Comparison of ENCODE assay signal across 15 mouse cellular contexts in the genomic region with DNA sequence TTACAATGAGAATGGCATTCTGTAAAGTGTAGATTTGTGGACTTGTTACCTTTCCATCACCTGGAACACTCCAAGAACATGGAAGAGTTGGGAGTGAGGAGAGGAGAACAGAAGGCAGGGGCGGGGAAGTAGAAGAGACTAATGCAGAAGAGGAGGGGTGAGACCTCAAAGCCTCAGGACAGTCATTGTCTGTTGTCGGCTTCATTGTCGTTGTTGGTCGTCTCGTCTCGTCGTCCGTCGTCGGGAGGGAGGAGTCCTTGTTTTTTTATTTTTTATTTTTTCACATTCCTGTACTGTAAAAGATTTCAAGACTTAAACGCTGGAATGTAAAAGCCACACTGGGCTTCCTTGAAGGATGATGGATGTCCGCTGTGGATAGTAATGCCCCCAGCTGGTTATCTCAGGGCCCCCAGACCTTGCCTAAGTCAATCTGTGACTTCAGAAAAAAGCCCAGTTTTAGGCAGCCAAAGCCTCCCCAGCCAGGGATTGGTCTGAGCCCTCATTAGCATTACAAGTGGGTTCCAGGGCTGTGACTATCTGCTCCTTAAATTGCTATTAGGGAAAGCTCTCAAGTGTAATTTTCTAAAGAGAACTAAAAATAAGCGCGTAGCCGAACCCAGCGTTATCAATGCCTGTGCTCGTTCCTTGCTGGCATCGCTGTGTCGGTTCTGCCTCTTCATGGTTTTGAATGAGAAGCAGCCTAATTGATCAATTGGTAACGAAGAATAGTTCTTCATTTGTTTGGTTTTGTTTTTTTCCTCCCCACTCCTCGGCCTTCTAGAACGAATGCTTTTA. TPM values are rescaled to one million over a fixed set of nuclear protein-coding genes. Genes with fewer than 3 reads are reported as not detected.
DNase-seq lines count a peak whose midpoint lies in the region; ATAC-seq lines count a peak whose summit lies in the region.
"Had no signal": no experiment of that assay in that cellular context is flagged by ENCODE, and none has a peak within 500 bp of the region (broad histone marks: within the 10 kb centered on the region; RNA-seq: fewer than 3 reads in every experiment).

No protein-coding gene starts in this region.

- H3K9me3 ChIP-seq in heart, embryonic 12.5 days (replicated peaks), result no peaks in the 10 kb centered on the region
- no peaks in the 10 kb centered on the region for H3K9me3 ChIP-seq in forebrain, embryonic 14.5 days (replicated peaks; ENCODE audit: control insufficient read depth, low read length)
- H3K9me3 ChIP-seq in midbrain, embryonic 12.5 days, result no peaks in the 10 kb centered on the region
- H3K9me3 ChIP-seq: limb, embryonic 10.5 days had no signal

- H3K4me2 ChIP-seq in heart, embryonic 12.5 days, result peak overlapping the region; percentile 54
- H3K4me2 ChIP-seq in forebrain, embryonic 14.5 days (ENCODE audit: low read length), result peak overlapping the region; percentile 28
- peak overlapping the region; percentile 36 for H3K4me2 ChIP-seq in midbrain, embryonic 12.5 days (replicated peaks)

- H3K36me3 ChIP-seq in heart, embryonic 12.5 days, result no peaks in the 10 kb centered on the region
- no peaks in the 10 kb centered on the region for H3K36me3 ChIP-seq in forebrain, embryonic 14.5 days (ENCODE audit: control insufficient read depth, insufficient read depth, low read length)
- no peaks in the 10 kb centered on the region for H3K36me3 ChIP-seq in midbrain, embryonic 12.5 days
- H3K36me3 ChIP-seq: limb, embryonic 10.5 days had no signal

- no peak overlapping the region for H3K27ac ChIP-seq in heart, embryonic 12.5 days (ENCODE audit: poor library complexity, severe bottlenecking)
- no peak overlapping the region for H3K27ac ChIP-seq in forebrain, embryonic 14.5 days (ENCODE audit: low read depth, low read length)
- no peak overlapping the region for H3K27ac ChIP-seq in midbrain, embryonic 12.5 days (replicated peaks)
- H3K27ac ChIP-seq: limb, embryonic 10.5 days had no signal

- 0 out of 2 replicates have a peak, but pooled peaks cover 6% of the 10 kb centered on the region for H3K4me1 ChIP-seq in heart, embryonic 12.5 days (replicated peaks)
- H3K4me1 ChIP-seq in forebrain, embryonic 14.5 days (ENCODE audit: control insufficient read depth, insufficient read depth, low read length), result peaks cover 5% of the 10 kb centered on the region; the same call in 1 of the 2 replicates
- peaks cover 9% of the 10 kb centered on the region for H3K4me1 ChIP-seq in midbrain, embryonic 12.5 days
- H3K4me1 ChIP-seq: limb, embryonic 10.5 days had no signal

- DNase-seq in heart, postnatal 25 days (ENCODE audit: low spot score), result no peak
- DNase-seq in ES-CJ7 (ENCODE audit: low read depth, low spot score), result peak; percentile 45
- DNase-seq in forebrain, embryonic 14.5 days (ENCODE audit: low spot score), result peak; percentile 67
- no peak for DNase-seq in layer of hippocampus, postnatal 14 days (ENCODE audit: low spot score in 2 of 2)
- DNase-seq in left cerebral cortex, adult 9 months (ENCODE audit: low spot score in 2 of 2), result no peak
- no peak for DNase-seq in cerebellum, postnatal 14 days
- DNase-seq: cerebellum, postnatal 25 days; gastrocnemius, postnatal 36 days; kidney, adult 9 months; lung, adult 18-20 months had no signal

- no peak for ATAC-seq in heart, embryonic 12.5 days (ENCODE audit: insufficient number of reproducible peaks, low FRiP score)
- 0 out of 2 replicates have a peak, but pooled peaks have one; percentile 26 for ATAC-seq in forebrain, embryonic 14.5 days
- no peak for ATAC-seq in midbrain, embryonic 12.5 days (ENCODE audit: low FRiP score, low read depth)

- H3K27me3 ChIP-seq in heart, embryonic 12.5 days (replicated peaks), result peaks cover 69% of the 10 kb centered on the region
- H3K27me3 ChIP-seq in forebrain, embryonic 14.5 days (replicated peaks; ENCODE audit: control insufficient read depth, insufficient read depth, low read length), result no peaks in the 10 kb centered on the region
- peaks cover 16% of the 10 kb centered on the region for H3K27me3 ChIP-seq in midbrain, embryonic 12.5 days

- H3K4me3 ChIP-seq in heart, embryonic 12.5 days, result 0 out of 2 replicates have a peak overlapping the region, but pooled peaks have one; percentile 2
- H3K4me3 ChIP-seq in forebrain, embryonic 14.5 days (ENCODE audit: low read depth, low read length), result no peak overlapping the region
- no peak overlapping the region for H3K4me3 ChIP-seq in midbrain, embryonic 12.5 days
- H3K4me3 ChIP-seq: limb, embryonic 10.5 days had no signal

- intact Hi-C loops in heart, postnatal 25 days (cut with DNase I), result no loop called here

- 13% methylated on average over 22 of the region's 22 CpGs for WGBS in heart, embryonic 12.5 days
- WGBS in forebrain, embryonic 14.5 days, result 4% methylated on average over 22 of the region's 22 CpGs
- 10% methylated on average over 22 of the region's 22 CpGs for WGBS in midbrain, embryonic 12.5 days

- H3K9ac ChIP-seq in heart, embryonic 12.5 days, result no peak overlapping the region
- H3K9ac ChIP-seq in forebrain, embryonic 14.5 days (ENCODE audit: low read length), result no peak overlapping the region
- H3K9ac ChIP-seq in midbrain, embryonic 12.5 days (replicated peaks), result no peak overlapping the region

RNA-seq across cellular contexts. Expression of gene Grap2, which starts 5.0 kb away (rescaled TPM):
- 11.2 and 12.0 TPM in 2 replicates for polyA plus RNA-seq in heart, embryonic 12.5 days (2016; fragmentation: Nextera tagmentation; extraction: Ambion mirVana)
- 1 to 10 TPM; 1.0 to 1.6 TPM for total RNA-seq in heart, postnatal 25 days (2021)
- 0.24 and 0.32 TPM in 2 replicates for polyA plus RNA-seq in forebrain, embryonic 14.5 days (2014; fragmentation: Nextera tagmentation; extraction: Ambion mirVana)
- polyA plus RNA-seq in midbrain, embryonic 12.5 days (2016; fragmentation: Nextera tagmentation; extraction: Ambion mirVana), result 3.0 and 3.7 TPM in 2 replicates
- total RNA-seq in layer of hippocampus, postnatal 14 days (2021), result under 1 TPM; 0.64 to 0.85 TPM

RNA-seq across cellular contexts. Expression of gene Enthd1, which starts 12.4 kb away (rescaled TPM):
- polyA plus RNA-seq in heart, embryonic 12.5 days (2016; fragmentation: Nextera tagmentation; extraction: Ambion mirVana), result not detected in 2 replicates
- total RNA-seq in heart, postnatal 25 days (2021), result not detected
- not detected in 2 replicates for polyA plus RNA-seq in forebrain, embryonic 14.5 days (2014; fragmentation: Nextera tagmentation; extraction: Ambion mirVana)
- not detected in 2 replicates for polyA plus RNA-seq in midbrain, embryonic 12.5 days (2016; fragmentation: Nextera tagmentation; extraction: Ambion mirVana)
- not detected for total RNA-seq in layer of hippocampus, postnatal 14 days (2021)
- total RNA-seq: CH12.LX; gastrocnemius, postnatal 36 days; layer of hippocampus, adult 8-10 months had no signal
- polyA plus RNA-seq: limb, embryonic 10.5 days had no signal

Comparison
In these comparisons a context has a peak if more than half of its experiments do, and no peak if none do; other contexts are left out.
1. DNase-seq: peak in ES-CJ7 (single experiment) and forebrain, embryonic 14.5 days (single experiment); none in heart, postnatal 25 days (single experiment), layer of hippocampus, postnatal 14 days (0 of 2), left cerebral cortex, adult 9 months (0 of 2) and cerebellum, postnatal 14 days (0 of 2).
2. Peak in every context shown above with its lines, with median percentiles within 50 percentile points of each other: H3K4me2 ChIP-seq.